Mouse (Mus musculus) brain, embryonic 14.5 days (tissue): Measurements from ENCODE around the gene Dpf1.

Source experiments
- CTCF ChIP-seq: fragments of 200-500 bp; IDR thresholded peaks from 2 replicates; pipeline ENCODE4 v1.5.1; 2012; ENCODE audit warnings: inconsistent platforms, mild to moderate bottlenecking, moderate library complexity, borderline replicate concordance; ENCODE audit not compliant: insufficient read depth, insufficient read length; ENCODE audit errors: extremely low read depth
- POLR2A ChIP-seq: fragments of 200-500 bp; IDR thresholded peaks from 2 replicates; pipeline ENCODE4 v1.6.1; 2012; ENCODE audit warnings: mild to moderate bottlenecking, inconsistent platforms, borderline replicate concordance; ENCODE audit not compliant: poor library complexity, insufficient read depth, insufficient read length, severe bottlenecking; ENCODE audit errors: extremely low read depth

DNA sequence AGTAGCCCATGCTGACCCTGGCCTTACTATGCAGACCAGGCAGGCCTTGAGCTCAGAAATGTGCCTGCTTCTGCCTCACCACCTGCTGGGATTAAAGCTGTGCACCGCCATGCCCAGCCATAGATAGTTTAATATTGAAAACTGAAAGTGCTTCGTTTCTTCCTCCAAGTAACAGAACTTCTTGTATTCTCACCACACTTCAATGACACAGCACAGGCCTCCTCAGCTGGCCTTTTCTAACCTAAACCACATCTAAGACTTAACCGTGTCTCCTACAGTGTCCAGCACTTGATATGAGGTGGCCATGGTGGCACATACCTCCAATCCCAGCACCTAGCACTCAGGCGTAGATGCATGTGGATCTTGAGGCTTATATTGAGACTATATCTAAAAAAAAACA, 33.3 kb upstream of the Dpf1 start:
- TF ChIP-seq CTCF = no peak
- no peak for TF ChIP-seq POLR2A
